Mouse (Mus musculus): ENCODE data around the gene Rb1. TPM values are rescaled to one million over a fixed set of nuclear protein-coding genes. Genes with fewer than 3 reads are reported as not detected.

Gene Rb1
- polyA plus RNA-seq, 1 experiment from 2014 or later: 27.1 TPM

GRCm38 (mm10) chr14:73217062-73217461 lies 108.6 kb downstream of the Rb1 start:
- peaks cover 7% of the 10 kb centered on the region for H3K4me1 ChIP-seq (replicated peaks)
- no peak overlapping the region for H3K27ac ChIP-seq
- H3K4me3 ChIP-seq: no peak overlapping the region
- 89% methylated on average over 1 of the region's 1 CpGs for WGBS
- DNase-seq (ENCODE audit: low spot score): no peak
- peaks cover 38% of the 10 kb centered on the region for H3K36me3 ChIP-seq
- no peaks in the 10 kb centered on the region for H3K9me3 ChIP-seq
- H3K27me3 ChIP-seq (ENCODE audit: insufficient read depth, poor library complexity, severe bottlenecking): no peaks in the 10 kb centered on the region

- peaks cover 49% of the 10 kb centered on the region for H3K36me3 ChIP-seq
- H3K4me3 ChIP-seq: no peak overlapping the region
- no peaks in the 10 kb centered on the region for H3K27me3 ChIP-seq (ENCODE audit: insufficient read depth, poor library complexity, severe bottlenecking)
- WGBS: 95% methylated on average over 5 of the region's 5 CpGs
- DNase-seq (ENCODE audit: low spot score): no peak
- H3K27ac ChIP-seq: no peak overlapping the region
- H3K4me1 ChIP-seq (replicated peaks): no peaks in the 10 kb centered on the region
- H3K9me3 ChIP-seq: no peaks in the 10 kb centered on the region
These were observed 114.1 kb downstream of the Rb1 start for GRCm38 (mm10) chr14:73211477-73211876.

- no peak for DNase-seq (ENCODE audit: low spot score)
- H3K27ac ChIP-seq: no peak overlapping the region
- H3K27me3 ChIP-seq (ENCODE audit: insufficient read depth, poor library complexity, severe bottlenecking): no peaks in the 10 kb centered on the region
- H3K4me1 ChIP-seq (replicated peaks): no peaks in the 10 kb centered on the region
- no peak overlapping the region for H3K4me3 ChIP-seq
- H3K9me3 ChIP-seq: no peaks in the 10 kb centered on the region
- 93% methylated on average over 8 of the region's 8 CpGs for WGBS
- H3K36me3 ChIP-seq: peaks cover 36% of the 10 kb centered on the region
These were observed 115.4 kb downstream of the Rb1 start for GRCm38 (mm10) chr14:73210196-73210595.

GRCm38 (mm10) chr14:73209262-73209661 lies 116.4 kb downstream of the Rb1 start:
- DNase-seq (ENCODE audit: low spot score): no peak
- H3K4me1 ChIP-seq (replicated peaks): no peaks in the 10 kb centered on the region
- no peaks in the 10 kb centered on the region for H3K9me3 ChIP-seq
- H3K27me3 ChIP-seq (ENCODE audit: insufficient read depth, poor library complexity, severe bottlenecking): no peaks in the 10 kb centered on the region
- no peak overlapping the region for H3K27ac ChIP-seq
- peaks cover 33% of the 10 kb centered on the region for H3K36me3 ChIP-seq
- no peak overlapping the region for H3K4me3 ChIP-seq

- WGBS: 85% methylated on average over 3 of the region's 3 CpGs
- no peak for DNase-seq (ENCODE audit: low spot score)
These were observed 121.6 kb downstream of the Rb1 start for GRCm38 (mm10) chr14:73204016-73204415.

GRCm38 (mm10) chr14:73201447-73201846 lies 124.2 kb downstream of the Rb1 start:
- H3K4me3 ChIP-seq: no peak overlapping the region
- no peaks in the 10 kb centered on the region for H3K27me3 ChIP-seq (ENCODE audit: insufficient read depth, poor library complexity, severe bottlenecking)
- no peaks in the 10 kb centered on the region for H3K9me3 ChIP-seq
- DNase-seq (ENCODE audit: low spot score): no peak
- no peak overlapping the region for H3K27ac ChIP-seq
- no peaks in the 10 kb centered on the region for H3K4me1 ChIP-seq (replicated peaks)
- H3K36me3 ChIP-seq: peaks cover 44% of the 10 kb centered on the region
- 75% methylated on average over 3 of the region's 3 CpGs for WGBS

More at GRCm38 (mm10) chr14:73204016-73204415, 121.6 kb downstream of the Rb1 start:
- Histone ChIP-seq H3K4me3 (no peak overlapping the region), H3K27me3 (ENCODE audit: insufficient read depth, poor library complexity, severe bottlenecking) (no peaks in the 10 kb centered on the region), H3K36me3 (peaks cover 21% of the 10 kb centered on the region), H3K27ac (no peak overlapping the region), H3K9me3 (no peaks in the 10 kb centered on the region), H3K4me1 (replicated peaks) (no peaks in the 10 kb centered on the region)

- Histone ChIP-seq H3K36me3 (peaks cover 52% of the 10 kb centered on the region), H3K27ac (no peak overlapping the region), H3K27me3 (ENCODE audit: insufficient read depth, poor library complexity, severe bottlenecking) (no peaks in the 10 kb centered on the region), H3K4me3 (no peak overlapping the region), H3K4me1 (replicated peaks) (no peaks in the 10 kb centered on the region), H3K9me3 (no peaks in the 10 kb centered on the region)
- 69% methylated on average over 5 of the region's 5 CpGs for WGBS
- DNase-seq (ENCODE audit: low spot score): no peak
These were observed 126.6 kb downstream of the Rb1 start for GRCm38 (mm10) chr14:73199058-73199457.

- 87% methylated on average over 7 of the region's 7 CpGs for WGBS
- H3K4me1 ChIP-seq (replicated peaks): no peaks in the 10 kb centered on the region
- H3K36me3 ChIP-seq: peaks cover 52% of the 10 kb centered on the region
- no peak for DNase-seq (ENCODE audit: low spot score)
- peaks cover 7% of the 10 kb centered on the region; the same call in 1 of the 2 replicates for H3K9me3 ChIP-seq
- no peak overlapping the region for H3K4me3 ChIP-seq
- H3K27me3 ChIP-seq (ENCODE audit: insufficient read depth, poor library complexity, severe bottlenecking): no peaks in the 10 kb centered on the region
- H3K27ac ChIP-seq: no peak overlapping the region
These were observed 138.7 kb downstream of the Rb1 start for GRCm38 (mm10) chr14:73186875-73187274.

GRCm38 (mm10) chr14:73181144-73181543 lies 144.5 kb downstream of the Rb1 start:
- Histone ChIP-seq H3K9me3 (peaks cover 7% of the 10 kb centered on the region; the same call in 1 of the 2 replicates), H3K4me3 (no peak overlapping the region), H3K27ac (no peak overlapping the region), H3K27me3 (ENCODE audit: insufficient read depth, poor library complexity, severe bottlenecking) (no peaks in the 10 kb centered on the region), H3K36me3 (peaks cover 100% of the 10 kb centered on the region), H3K4me1 (replicated peaks) (no peaks in the 10 kb centered on the region)
- 92% methylated on average over 2 of the region's 2 CpGs for WGBS
- DNase-seq (ENCODE audit: low spot score): no peak

- Histone ChIP-seq H3K27ac (no peak overlapping the region), H3K27me3 (ENCODE audit: insufficient read depth, poor library complexity, severe bottlenecking) (no peaks in the 10 kb centered on the region), H3K36me3 (peaks cover 100% of the 10 kb centered on the region), H3K4me1 (replicated peaks) (no peaks in the 10 kb centered on the region), H3K9me3 (peaks cover 7% of the 10 kb centered on the region; the same call in 1 of the 2 replicates), H3K4me3 (no peak overlapping the region)
- no peak for DNase-seq (ENCODE audit: low spot score)
- WGBS: 91% methylated on average over 3 of the region's 3 CpGs
These were observed 145.0 kb downstream of the Rb1 start for GRCm38 (mm10) chr14:73180671-73181070.

GRCm38 (mm10) chr14:73179221-73179681 lies 146.4 kb downstream of the Rb1 start:
- no peaks in the 10 kb centered on the region for H3K27me3 ChIP-seq (ENCODE audit: insufficient read depth, poor library complexity, severe bottlenecking)
- peaks cover 100% of the 10 kb centered on the region for H3K36me3 ChIP-seq
- no peak for DNase-seq (ENCODE audit: low spot score)
- no peak overlapping the region for H3K27ac ChIP-seq
- H3K9me3 ChIP-seq: no peaks in the 10 kb centered on the region
- H3K4me1 ChIP-seq (replicated peaks): no peaks in the 10 kb centered on the region
- 88% methylated on average over 4 of the region's 4 CpGs for WGBS
- no peak overlapping the region for H3K4me3 ChIP-seq

- no peak for DNase-seq (ENCODE audit: low spot score)
- no peak overlapping the region for H3K4me3 ChIP-seq
- H3K4me1 ChIP-seq (replicated peaks): no peaks in the 10 kb centered on the region
- 89% methylated on average over 11 of the region's 11 CpGs for WGBS
- no peaks in the 10 kb centered on the region for H3K9me3 ChIP-seq
- no peak overlapping the region for H3K27ac ChIP-seq
- H3K27me3 ChIP-seq (ENCODE audit: insufficient read depth, poor library complexity, severe bottlenecking): no peaks in the 10 kb centered on the region
- peaks cover 100% of the 10 kb centered on the region for H3K36me3 ChIP-seq
These were observed 147.7 kb downstream of the Rb1 start for GRCm38 (mm10) chr14:73177961-73178360.

- no peak for DNase-seq (ENCODE audit: low spot score)
- Histone ChIP-seq H3K9me3 (no peaks in the 10 kb centered on the region), H3K27me3 (ENCODE audit: insufficient read depth, poor library complexity, severe bottlenecking) (no peaks in the 10 kb centered on the region), H3K36me3 (peaks cover 100% of the 10 kb centered on the region), H3K27ac (no peak overlapping the region), H3K4me1 (replicated peaks) (no peaks in the 10 kb centered on the region), H3K4me3 (no peak overlapping the region)
- WGBS: 87% methylated on average over 5 of the region's 5 CpGs
These were observed 149.4 kb downstream of the Rb1 start for GRCm38 (mm10) chr14:73176266-73176665.

GRCm38 (mm10) chr14:73175814-73176213 lies 149.8 kb downstream of the Rb1 start:
- peaks cover 100% of the 10 kb centered on the region for H3K36me3 ChIP-seq

More at GRCm38 (mm10) chr14:73175814-73176213, 149.8 kb downstream of the Rb1 start:
- no peaks in the 10 kb centered on the region for H3K9me3 ChIP-seq
- H3K27me3 ChIP-seq (ENCODE audit: insufficient read depth, poor library complexity, severe bottlenecking): no peaks in the 10 kb centered on the region
- no peak overlapping the region for H3K27ac ChIP-seq
- DNase-seq (ENCODE audit: low spot score): no peak
- H3K4me3 ChIP-seq: no peak overlapping the region
- WGBS: 93% methylated on average over 6 of the region's 6 CpGs
- H3K4me1 ChIP-seq (replicated peaks): no peaks in the 10 kb centered on the region

Data from hindbrain, embryonic 10.5 days (tissue).